Mouse (Mus musculus) heart, postnatal 10 days (tissue): ENCODE data around the gene Klhl8. TPM values are rescaled to one million over a fixed set of nuclear protein-coding genes. Genes with fewer than 3 reads are reported as not detected.

Experiments used
- DNase-seq, 2 experiments: peaks; one replicate each; pipeline ENCODE4 v3.0.0; 2021
- intact Hi-C: fragments of 180-260 bp; cut with DNase I; formaldehyde crosslinking; loops from one replicate; pipeline ENCODE4 v1.15.1; 2025
- total RNA-seq, 2 experiments: library from RNA; stranded (reverse); gene quantifications; 2 replicates each; pipeline ENCODE4 v1.2.3; 2021

Gene Klhl8
- total RNA-seq, 2 experiments from 2014 or later, result 11.9 to 15.2 TPM

- no peak for DNase-seq
- intact Hi-C loops, result no loop called here
Observed at GRCm38 (mm10) chr5:103852756-103853549, 58.1 kb downstream of the Klhl8 start.

- intact Hi-C loops, result no loop called here
- peak; percentile 39 to 52 for DNase-seq
Observed at GRCm38 (mm10) chr5:103848546-103848945, 62.5 kb downstream of the Klhl8 start.

- no peak for DNase-seq
- intact Hi-C loops, result no loop called here
Observed at GRCm38 (mm10) chr5:103846609-103847008, 64.5 kb downstream of the Klhl8 start.

GRCm38 (mm10) chr5:103846154-103846551, 64.9 kb downstream of the Klhl8 start:
- DNase-seq, result no peak
- intact Hi-C loops, result no loop called here

- no peak for DNase-seq
- intact Hi-C loops, result no loop called here
Observed at GRCm38 (mm10) chr5:103845418-103846153, 65.5 kb downstream of the Klhl8 start.

- peak in 1 of 2 experiments; percentile 73 for DNase-seq
- intact Hi-C loops, result loop anchor here (5.0 kb wide), 1 partner anchor 162 kb away; no protein-coding TSS in a partner anchor
Observed at GRCm38 (mm10) chr5:103843938-103844337, 67.1 kb downstream of the Klhl8 start.

- intact Hi-C loops, result no loop called here
- DNase-seq, result no peak
Observed at GRCm38 (mm10) chr5:103839265-103839626, 71.8 kb downstream of the Klhl8 start.

GRCm38 (mm10) chr5:103838550-103839264, 72.4 kb downstream of the Klhl8 start:
- peak; percentile 66 to 67 for DNase-seq
- intact Hi-C loops, result no loop called here

- intact Hi-C loops, result no loop called here
- peak in 1 of 2 experiments; percentile 25 for DNase-seq
Observed at GRCm38 (mm10) chr5:103836148-103836784, 74.8 kb downstream of the Klhl8 start.

- no peak for DNase-seq
- intact Hi-C loops, result no loop called here
Observed at GRCm38 (mm10) chr5:103835471-103836147, 75.5 kb downstream of the Klhl8 start.

GRCm38 (mm10) chr5:103830886-103831285, 80.2 kb downstream of the Klhl8 start:
- intact Hi-C loops, result no loop called here
- no peak for DNase-seq

- intact Hi-C loops, result no loop called here
- DNase-seq, result no peak
Observed at GRCm38 (mm10) chr5:103829158-103829557, 81.9 kb downstream of the Klhl8 start.

- peak; percentile 67 to 70 for DNase-seq
- intact Hi-C loops, result no loop called here
Observed at GRCm38 (mm10) chr5:103828729-103829128, 82.3 kb downstream of the Klhl8 start.

- peak; percentile 54 to 59 for DNase-seq
- intact Hi-C loops, result no loop called here
Observed at GRCm38 (mm10) chr5:103828304-103828703, 82.8 kb downstream of the Klhl8 start.

- no peak for DNase-seq
- intact Hi-C loops, result no loop called here
Observed at GRCm38 (mm10) chr5:103822949-103823348, 88.1 kb downstream of the Klhl8 start.

GRCm38 (mm10) chr5:103821500-103822298, 89.4 kb downstream of the Klhl8 start:
- no peak for DNase-seq
- intact Hi-C loops, result no loop called here

GRCm38 (mm10) chr5:103821062-103821461, 90.0 kb downstream of the Klhl8 start:
- intact Hi-C loops, result no loop called here
- DNase-seq, result no peak

- intact Hi-C loops, result loop anchor here (5.0 kb wide), 1 partner anchor 462 kb away; no protein-coding TSS in a partner anchor
Observed at GRCm38 (mm10) chr5:103819674-103820073, 91.4 kb downstream of the Klhl8 start.

GRCm38 (mm10) chr5:103818602-103819001, 92.5 kb downstream of the Klhl8 start:
- intact Hi-C loops, result loop anchor here (1.0 to 5.0 kb wide), 2 partner anchors 138 to 461 kb away; no protein-coding TSS in a partner anchor
- DNase-seq, result no peak

More at GRCm38 (mm10) chr5:103819674-103820073, 91.4 kb downstream of the Klhl8 start:
- no peak for DNase-seq
